Mouse (Mus musculus): ENCODE results near the gene Pde4dip.

Gene Pde4dip

GRCm38 (mm10) chr3:97751566-97751965, 136.9 kb downstream of the Pde4dip start:
- peak; percentile 73 for DNase-seq (ENCODE audit: low read depth, low spot score)

- no peak for DNase-seq (ENCODE audit: low read depth, low spot score)
Measured at GRCm38 (mm10) chr3:97748789-97749188, 139.7 kb downstream of the Pde4dip start.

- no peak for DNase-seq (ENCODE audit: low read depth, low spot score)
Measured at GRCm38 (mm10) chr3:97742841-97743240, 145.7 kb downstream of the Pde4dip start.

GRCm38 (mm10) chr3:97735575-97735974, 152.9 kb downstream of the Pde4dip start:
- no peak for DNase-seq (ENCODE audit: low read depth, low spot score)

- no peak for DNase-seq (ENCODE audit: low read depth, low spot score)
Measured at GRCm38 (mm10) chr3:97734259-97734658, 154.2 kb downstream of the Pde4dip start.

GRCm38 (mm10) chr3:97732622-97733021, 155.9 kb downstream of the Pde4dip start:
- no peak for DNase-seq (ENCODE audit: low read depth, low spot score)

GRCm38 (mm10) chr3:97730624-97731023, 157.9 kb downstream of the Pde4dip start:
- no peak for DNase-seq (ENCODE audit: low read depth, low spot score)

- DNase-seq (ENCODE audit: low read depth, low spot score), result no peak
Measured at GRCm38 (mm10) chr3:97730131-97730530, 158.4 kb downstream of the Pde4dip start.

GRCm38 (mm10) chr3:97727801-97728200, 160.7 kb downstream of the Pde4dip start:
- DNase-seq (ENCODE audit: low read depth, low spot score), result peak; percentile 44

GRCm38 (mm10) chr3:97719116-97719515, 169.4 kb downstream of the Pde4dip start:
- DNase-seq (ENCODE audit: low read depth, low spot score), result no peak

- no peak for DNase-seq (ENCODE audit: low read depth, low spot score)
Measured at GRCm38 (mm10) chr3:97715922-97716321, 172.6 kb downstream of the Pde4dip start.

GRCm38 (mm10) chr3:97710881-97711280, 177.6 kb downstream of the Pde4dip start:
- no peak for DNase-seq (ENCODE audit: low read depth, low spot score)

- DNase-seq (ENCODE audit: low read depth, low spot score), result peak; percentile 41
Measured at GRCm38 (mm10) chr3:97710134-97710533, 178.4 kb downstream of the Pde4dip start.

- no peak for DNase-seq (ENCODE audit: low read depth, low spot score)
Measured at GRCm38 (mm10) chr3:97706561-97706960, 181.9 kb downstream of the Pde4dip start.

- no peak for DNase-seq (ENCODE audit: low read depth, low spot score)
Measured at GRCm38 (mm10) chr3:97705508-97705907, 183.0 kb downstream of the Pde4dip start.

GRCm38 (mm10) chr3:97702448-97703080, 185.9 kb downstream of the Pde4dip start:
- DNase-seq (ENCODE audit: low read depth, low spot score), result no peak

GRCm38 (mm10) chr3:97701198-97701597, 187.3 kb downstream of the Pde4dip start:
- no peak for DNase-seq (ENCODE audit: low read depth, low spot score)

- DNase-seq (ENCODE audit: low read depth, low spot score), result no peak
Measured at GRCm38 (mm10) chr3:97699061-97699460, 189.4 kb downstream of the Pde4dip start.

- DNase-seq (ENCODE audit: low read depth, low spot score), result no peak
Measured at GRCm38 (mm10) chr3:97697291-97697690, 191.2 kb downstream of the Pde4dip start.

- no peak for DNase-seq (ENCODE audit: low read depth, low spot score)
Measured at GRCm38 (mm10) chr3:97696866-97697265, 191.6 kb downstream of the Pde4dip start.

- DNase-seq (ENCODE audit: low read depth, low spot score), result no peak
Measured at GRCm38 (mm10) chr3:97693806-97694205, 194.7 kb downstream of the Pde4dip start.

GRCm38 (mm10) chr3:97691443-97692017, 197.0 kb downstream of the Pde4dip start:
- no peak for DNase-seq (ENCODE audit: low read depth, low spot score)

GRCm38 (mm10) chr3:97690590-97690989, 197.9 kb downstream of the Pde4dip start:
- DNase-seq (ENCODE audit: low read depth, low spot score), result peak; percentile 18

GRCm38 (mm10) chr3:97689289-97689688, 199.2 kb downstream of the Pde4dip start:
- no peak for DNase-seq (ENCODE audit: low read depth, low spot score)
